Mouse (Mus musculus): Measurements from ENCODE around the gene Clip2.
A peak's percentile ranks its signal among the peaks of the same experiment; 100 is the strongest.
"Not testable (repeated sequence)": the region's sequence is repeated elsewhere in the genome, so short reads cannot be mapped to it uniquely, and the experiment has no call there.

Gene Clip2

GRCm38 (mm10) chr5:134455914-134456423 lies 96.3 kb downstream of the Clip2 start:
- peak; percentile 84 for DNase-seq

GRCm38 (mm10) chr5:134455186-134455895 lies 96.9 kb downstream of the Clip2 start:
- peak; percentile 77 for DNase-seq

- DNase-seq: no peak
Observed at GRCm38 (mm10) chr5:134454421-134454820, 97.8 kb downstream of the Clip2 start.

GRCm38 (mm10) chr5:134453577-134453976 lies 98.7 kb downstream of the Clip2 start:
- no peak for DNase-seq

GRCm38 (mm10) chr5:134446755-134447154 lies 105.5 kb downstream of the Clip2 start:
- DNase-seq: not testable (repeated sequence)

GRCm38 (mm10) chr5:134445895-134446294 lies 106.3 kb downstream of the Clip2 start:
- DNase-seq: no peak

- no peak for DNase-seq
Observed at GRCm38 (mm10) chr5:134445208-134445831, 106.9 kb downstream of the Clip2 start.

- DNase-seq: no peak
Observed at GRCm38 (mm10) chr5:134444473-134444872, 107.8 kb downstream of the Clip2 start.

GRCm38 (mm10) chr5:134442066-134442465 lies 110.2 kb downstream of the Clip2 start:
- no peak for DNase-seq

GRCm38 (mm10) chr5:134441105-134441504 lies 111.1 kb downstream of the Clip2 start:
- no peak for DNase-seq

GRCm38 (mm10) chr5:134440098-134440497 lies 112.1 kb downstream of the Clip2 start:
- peak; percentile 27 for DNase-seq

- DNase-seq: no peak
Observed at GRCm38 (mm10) chr5:134439481-134439880, 112.8 kb downstream of the Clip2 start.
